Mouse (Mus musculus): ENCODE measurements around the gene Slc16a7.

DNA sequence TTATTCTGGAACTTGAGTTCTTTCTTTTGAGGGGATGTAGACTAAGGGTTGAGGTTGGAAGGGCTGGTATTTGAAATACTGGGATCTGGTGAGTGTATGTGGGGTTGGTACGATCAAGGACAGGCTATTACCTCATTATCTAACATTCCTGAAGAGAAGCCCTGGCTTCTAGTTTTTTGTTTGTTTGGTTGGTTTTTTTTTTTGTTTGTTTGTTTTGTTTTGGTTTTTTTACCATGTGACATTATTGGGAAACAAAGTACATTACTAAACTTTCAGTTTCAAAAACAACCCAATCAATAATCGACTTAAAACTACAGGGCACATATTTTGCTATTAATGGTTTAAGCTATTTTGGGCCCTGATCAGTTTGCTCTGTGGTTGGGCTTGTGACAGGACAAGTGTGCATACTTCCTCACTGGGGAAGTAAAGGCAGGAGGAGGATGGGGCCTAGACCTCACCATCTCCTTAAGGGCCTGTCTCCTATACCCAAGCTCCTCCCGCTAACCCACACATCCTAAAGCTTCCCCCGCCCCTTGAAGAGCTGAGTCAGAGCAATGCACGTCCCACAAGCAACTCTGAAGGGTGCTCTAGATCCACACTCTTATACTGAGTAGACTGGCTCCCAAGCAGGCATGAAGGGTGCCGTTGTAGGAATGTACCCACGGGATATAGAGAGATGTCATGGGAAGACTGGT lies 64.2 kb downstream of the Slc16a7 start:
- TF ChIP-seq CTCF (IDR thresholded peaks at IDR 0.05; ENCODE audit: control insufficient read depth, insufficient read depth, low read length) = no peak
- TF ChIP-seq POLR2A (IDR thresholded peaks at IDR 0.05; ENCODE audit: borderline replicate concordance, control insufficient read depth, low read depth, low read length) = no peak
